Mouse (Mus musculus) activated CD4-positive, CD25-positive, alpha-beta regulatory T cell, adult 4 months (primary cell): Measurements from ENCODE around the gene Cyp20a1. TPM values are rescaled to one million over a fixed set of nuclear protein-coding genes. Genes with fewer than 3 reads are reported as not detected.

ENCODE experiments used
- polyA plus RNA-seq, 2 experiments: library from polyadenylated mRNA; unstranded; fragments of 100-300 nt; shearing (Covaris generic); gene quantifications; one replicate each; pipeline ENCODE4 v1.2.1; 2017

Gene Cyp20a1
- polyA plus RNA-seq, 2 experiments from 2014 or later = 23.8 to 23.9 TPM

Other genes with a start within 250 kb of the Cyp20a1 start
- gene Carf, start 245.1 kb upstream of the Cyp20a1 start, polyA plus RNA-seq = 1 to 10 TPM; 6.8 to 8.7 TPM
- gene Wdr12, start 244.7 kb upstream of the Cyp20a1 start, polyA plus RNA-seq = 10 to 100 TPM; 50.5 to 50.8 TPM
- gene Nbeal1, start 162.7 kb upstream of the Cyp20a1 start, polyA plus RNA-seq = 1 to 10 TPM; 6.1 to 6.8 TPM
- 10 to 100 TPM; 13.5 to 14.4 TPM for gene Abi2, start 66.3 kb downstream of the Cyp20a1 start, polyA plus RNA-seq
- 1 to 10 TPM; 4.1 to 6.8 TPM for gene Raph1, start 223.8 kb downstream of the Cyp20a1 start, polyA plus RNA-seq